Mouse (Mus musculus) ES-Bruce4 (cell line): ENCODE results near the gene Ak1. TPM values are rescaled to one million over a fixed set of nuclear protein-coding genes. Genes with fewer than 3 reads are reported as not detected.

Experiments used
- H3K27ac ChIP-seq: 2 replicates; pipeline ENCODE4 v1.5.1; 2012; ENCODE audit warnings: low read length, inconsistent platforms; ENCODE audit not compliant: insufficient read depth
- H3K27me3 ChIP-seq: 2 replicates; pipeline ENCODE4 v1.6.1; 2012; ENCODE audit warnings: mild to moderate bottlenecking, low read length, inconsistent platforms; ENCODE audit not compliant: control insufficient read depth, poor library complexity, insufficient read depth, severe bottlenecking
- H3K36me3 ChIP-seq: 2 replicates; pipeline ENCODE4 v1.6.1; 2012; ENCODE audit warnings: inconsistent platforms, mild to moderate bottlenecking, low read length, moderate library complexity; ENCODE audit not compliant: control insufficient read depth, poor library complexity, insufficient read depth, severe bottlenecking
- H3K4me1 ChIP-seq: one replicate; pipeline ENCODE4 v1.8.1; 2011; ENCODE audit warnings: low read length; ENCODE audit not compliant: control insufficient read depth, insufficient read depth
- H3K4me3 ChIP-seq: 2 replicates; pipeline ENCODE4 v1.5.1; 2011; ENCODE audit warnings: low read depth, mild to moderate bottlenecking, low read length
- H3K9ac ChIP-seq: 2 replicates; pipeline ENCODE4 v1.6.1; 2012; ENCODE audit warnings: low read depth, mild to moderate bottlenecking, inconsistent platforms; ENCODE audit not compliant: poor library complexity, severe bottlenecking
- H3K9me3 ChIP-seq: replicated peaks from 2 replicates; pipeline ENCODE4 v1.6.1; 2012; ENCODE audit warnings: mild to moderate bottlenecking, low read length, inconsistent platforms; ENCODE audit not compliant: control insufficient read depth, poor library complexity, insufficient read depth, severe bottlenecking
- CTCF ChIP-seq: IDR thresholded peaks from one replicate; pipeline ENCODE4 v1.8.1; 2011; ENCODE audit warnings: low read depth, low read length
- EP300 ChIP-seq: IDR thresholded peaks from 2 replicates; pipeline ENCODE4 v1.6.1; 2011; ENCODE audit warnings: low read depth, low read length; ENCODE audit not compliant: insufficient read depth
- POLR2A ChIP-seq: IDR thresholded peaks from one replicate; pipeline ENCODE4 v1.8.1; 2011; ENCODE audit warnings: low read length; ENCODE audit not compliant: insufficient read depth
- polyA plus RNA-seq: library from polyadenylated mRNA; stranded (reverse); fragments of >200 nt; gene quantifications from 2 replicates; pipeline ENCODE4 v1.2.4, GENCODE M21; 2011; ENCODE audit warnings: low read depth; ENCODE audit not compliant: missing spikeins, insufficient read depth, insufficient read length

Gene Ak1
- polyA plus RNA-seq, 1 experiment: 71.8 TPM

DNA sequence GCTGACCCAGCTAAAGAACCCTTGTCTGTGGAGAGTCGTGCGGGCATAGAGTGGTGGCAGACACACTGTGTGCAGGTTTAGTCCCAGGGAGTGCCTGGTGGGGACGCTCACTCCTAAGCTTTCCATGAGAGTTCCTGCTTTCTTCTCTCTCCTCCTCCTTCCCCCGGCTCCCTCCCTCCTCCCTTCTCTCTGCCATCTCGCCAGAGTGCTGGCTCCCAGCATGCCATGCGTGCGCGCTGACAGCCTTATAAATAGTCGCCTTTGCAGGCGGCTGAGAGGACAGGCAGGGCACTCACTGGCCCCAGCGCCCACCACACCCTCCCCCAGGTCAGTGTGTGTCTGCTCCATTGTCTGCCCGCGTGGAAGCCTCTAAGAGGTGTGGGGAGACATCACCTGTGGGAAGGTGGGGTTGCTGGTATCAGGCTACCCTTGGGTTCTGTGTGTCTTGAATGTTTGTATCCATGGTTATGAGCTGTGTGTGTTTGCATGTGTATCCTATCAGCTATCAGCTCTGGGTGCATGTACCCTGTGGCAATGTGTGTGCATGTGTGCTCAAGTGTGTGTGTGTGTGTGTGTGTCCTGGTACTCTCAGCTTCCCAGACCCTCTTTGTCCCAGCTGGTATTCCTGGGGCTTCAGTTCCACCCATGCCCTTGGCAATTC is 3.8 kb downstream of the Ak1 start:
- H3K4me1 ChIP-seq: peaks cover 17% of the 10 kb centered on the region
- H3K27ac ChIP-seq: no peak overlapping the region
- H3K36me3 ChIP-seq: no peaks in the 10 kb centered on the region
- H3K9me3 ChIP-seq: no peaks in the 10 kb centered on the region
- no peaks in the 10 kb centered on the region for H3K27me3 ChIP-seq
- TF ChIP-seq CTCF (no peak), POLR2A (no peak), EP300 (0 out of 2 replicates have a peak, but pooled peaks have one; percentile 42)
- no peak overlapping the region for H3K9ac ChIP-seq
- no peak overlapping the region for H3K4me3 ChIP-seq

DNA sequence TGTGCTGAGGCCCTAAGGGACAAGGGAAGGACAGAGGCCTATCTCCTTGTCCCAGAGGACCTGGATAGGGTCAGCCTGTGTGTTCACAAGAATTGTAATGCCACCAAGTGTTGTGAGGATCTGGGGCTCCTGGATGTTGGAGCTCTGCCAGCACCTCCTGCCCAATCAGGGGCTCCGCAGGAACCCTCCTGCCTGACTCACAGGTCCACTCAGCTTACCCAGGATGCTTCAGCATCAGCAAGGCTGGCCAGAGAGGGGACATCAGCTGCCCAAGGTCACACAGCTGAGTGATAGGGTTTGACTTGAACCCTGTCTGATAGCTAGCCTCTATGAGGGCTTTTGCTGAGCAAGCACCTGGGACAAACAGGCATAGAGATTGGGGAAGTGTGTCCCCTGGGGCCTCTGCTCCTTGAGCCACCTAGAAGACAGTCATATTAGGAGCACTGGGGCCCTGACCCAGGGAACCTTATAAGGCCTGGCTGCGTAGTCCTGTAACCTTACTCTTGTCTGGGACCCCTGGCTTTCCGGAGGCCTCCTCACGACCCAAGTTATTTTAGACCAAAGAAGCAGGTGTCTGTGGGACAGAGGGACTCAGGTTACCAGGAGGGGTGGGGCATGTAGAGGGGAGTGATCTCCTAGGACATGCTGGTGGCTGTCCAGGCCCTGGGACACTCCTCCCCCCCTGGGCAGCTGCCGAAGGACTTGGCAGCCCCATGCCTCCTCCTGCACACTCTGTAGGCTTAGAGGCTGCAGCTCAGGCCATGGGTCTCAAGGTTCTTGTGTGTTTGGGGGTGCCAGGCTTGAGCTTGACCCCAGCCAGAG is 4.5 kb downstream of the Ak1 start:
- no peak for TF ChIP-seq CTCF
- H3K36me3 ChIP-seq: no peaks in the 10 kb centered on the region
- no peaks in the 10 kb centered on the region for H3K9me3 ChIP-seq
- no peak overlapping the region for H3K9ac ChIP-seq
- no peak overlapping the region for H3K27ac ChIP-seq
- H3K4me3 ChIP-seq: no peak overlapping the region
- peaks cover 17% of the 10 kb centered on the region for H3K4me1 ChIP-seq
- H3K27me3 ChIP-seq: no peaks in the 10 kb centered on the region

DNA sequence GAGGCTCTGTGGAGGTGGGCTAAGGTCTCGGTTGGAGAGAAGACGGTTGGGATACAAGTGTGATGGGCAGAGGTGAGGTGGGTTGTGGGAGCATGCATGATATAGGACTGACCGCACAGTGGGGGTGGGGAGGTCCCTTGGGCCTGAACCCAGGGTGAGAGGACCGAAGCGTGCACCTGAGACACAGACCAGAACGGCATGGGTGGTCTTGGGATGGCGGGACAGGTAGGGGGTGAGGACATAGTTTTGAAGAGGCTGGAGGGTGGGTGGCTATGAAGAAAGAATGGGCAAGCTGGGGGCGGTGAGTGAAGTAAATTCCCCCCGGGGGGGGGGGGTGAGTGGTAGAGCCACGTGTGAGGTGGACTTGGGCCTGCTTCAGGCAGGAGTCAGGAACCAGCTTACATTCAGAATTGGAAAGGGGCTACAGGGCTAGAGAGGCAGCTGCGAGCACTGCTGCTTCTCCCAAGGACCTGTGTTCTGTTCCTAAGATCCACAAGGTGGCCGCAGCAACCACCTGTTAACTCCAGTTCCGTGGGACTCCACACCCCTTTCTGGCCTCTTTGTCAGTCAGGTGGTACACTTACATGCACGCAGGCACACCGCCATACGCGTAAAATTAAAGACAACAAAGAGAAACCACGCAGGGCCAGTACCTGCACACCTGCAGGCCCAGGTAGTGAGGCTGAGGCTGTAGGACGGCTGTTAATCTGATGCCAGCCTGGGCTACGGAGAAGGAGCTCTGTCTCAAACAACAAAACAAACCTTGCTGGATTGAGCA is 5.9 kb downstream of the Ak1 start:
- Histone ChIP-seq H3K4me1 (peaks cover 17% of the 10 kb centered on the region), H3K4me3 (0 out of 2 replicates have a peak overlapping the region, but pooled peaks have one; percentile 5), H3K36me3 (no peaks in the 10 kb centered on the region), H3K27me3 (no peaks in the 10 kb centered on the region), H3K9me3 (no peaks in the 10 kb centered on the region), H3K9ac (no peak overlapping the region), H3K27ac (peak overlapping the region; percentile 68)
- no peak for TF ChIP-seq EP300
- TF ChIP-seq CTCF: no peak
- no peak for TF ChIP-seq POLR2A

DNA sequence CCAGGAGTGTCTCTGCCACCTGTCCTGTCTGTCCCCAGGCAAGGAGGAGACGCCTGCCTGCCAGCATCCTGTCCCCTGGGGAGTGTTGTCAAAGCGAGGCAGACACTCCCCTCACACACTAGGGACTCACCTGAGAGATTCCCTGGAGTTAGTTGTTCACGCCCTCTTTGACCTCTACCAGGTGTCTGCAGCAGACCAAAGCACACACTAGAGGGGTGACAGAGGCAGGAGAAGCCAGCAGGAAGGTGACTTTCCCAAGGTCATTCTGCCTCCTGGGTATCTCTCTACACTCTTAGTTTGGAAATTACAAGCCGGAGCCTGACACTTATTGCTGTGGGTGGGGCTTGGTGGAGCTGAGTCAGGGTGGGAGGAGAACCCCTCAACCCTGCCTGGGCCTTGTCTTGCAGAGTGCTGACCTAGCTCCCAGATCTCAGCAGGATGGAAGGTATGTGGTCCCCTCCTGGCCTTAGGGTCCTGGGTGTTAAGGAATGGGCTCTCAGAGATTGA is 6.5 kb downstream of the Ak1 start:
- H3K9me3 ChIP-seq: no peaks in the 10 kb centered on the region
- peaks cover under 1% of the 10 kb centered on the region for H3K36me3 ChIP-seq
- TF ChIP-seq EP300 (peak; percentile 90), POLR2A (no peak)
- H3K27ac ChIP-seq: peak overlapping the region; percentile 68
- H3K4me1 ChIP-seq: peaks cover 17% of the 10 kb centered on the region
- no peaks in the 10 kb centered on the region for H3K27me3 ChIP-seq
- H3K9ac ChIP-seq: peak overlapping the region; percentile 73; the same call in 1 of the 2 replicates
- H3K4me3 ChIP-seq: peak overlapping the region; percentile 33; the same call in 1 of the 2 replicates

DNA sequence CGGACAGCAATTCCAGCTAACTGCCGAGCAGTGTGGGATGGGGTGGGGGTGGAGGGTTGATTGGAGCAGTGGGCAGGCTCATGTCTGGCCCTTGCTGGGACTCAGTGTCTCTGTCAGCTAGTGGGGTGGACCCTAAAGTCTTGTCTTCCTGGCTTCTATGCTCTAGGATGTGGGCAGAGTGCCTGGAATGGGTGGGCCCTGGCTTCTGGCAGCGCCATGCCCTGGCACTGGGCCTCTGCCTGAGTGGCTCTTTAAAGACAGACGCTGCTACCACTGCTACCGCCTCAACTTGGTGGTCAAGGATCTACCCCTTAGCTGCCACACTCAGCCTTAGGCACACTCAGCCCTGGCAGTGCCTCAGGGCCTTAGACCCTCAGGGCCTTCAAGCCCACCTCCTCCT is 7.2 kb downstream of the Ak1 start:
- H3K4me1 ChIP-seq: peaks cover 17% of the 10 kb centered on the region
- H3K9me3 ChIP-seq: no peaks in the 10 kb centered on the region
- TF ChIP-seq POLR2A (no peak), EP300 (no peak), CTCF (no peak)
- H3K27ac ChIP-seq: peak overlapping the region; percentile 68
- peak overlapping the region; percentile 33 for H3K4me3 ChIP-seq
- no peaks in the 10 kb centered on the region for H3K27me3 ChIP-seq
- peaks cover 6% of the 10 kb centered on the region for H3K36me3 ChIP-seq
- H3K9ac ChIP-seq: peak overlapping the region; percentile 73
